Mouse (Mus musculus): Measurements from ENCODE around the gene Rabl6.

Rabl6 gene

DNA sequence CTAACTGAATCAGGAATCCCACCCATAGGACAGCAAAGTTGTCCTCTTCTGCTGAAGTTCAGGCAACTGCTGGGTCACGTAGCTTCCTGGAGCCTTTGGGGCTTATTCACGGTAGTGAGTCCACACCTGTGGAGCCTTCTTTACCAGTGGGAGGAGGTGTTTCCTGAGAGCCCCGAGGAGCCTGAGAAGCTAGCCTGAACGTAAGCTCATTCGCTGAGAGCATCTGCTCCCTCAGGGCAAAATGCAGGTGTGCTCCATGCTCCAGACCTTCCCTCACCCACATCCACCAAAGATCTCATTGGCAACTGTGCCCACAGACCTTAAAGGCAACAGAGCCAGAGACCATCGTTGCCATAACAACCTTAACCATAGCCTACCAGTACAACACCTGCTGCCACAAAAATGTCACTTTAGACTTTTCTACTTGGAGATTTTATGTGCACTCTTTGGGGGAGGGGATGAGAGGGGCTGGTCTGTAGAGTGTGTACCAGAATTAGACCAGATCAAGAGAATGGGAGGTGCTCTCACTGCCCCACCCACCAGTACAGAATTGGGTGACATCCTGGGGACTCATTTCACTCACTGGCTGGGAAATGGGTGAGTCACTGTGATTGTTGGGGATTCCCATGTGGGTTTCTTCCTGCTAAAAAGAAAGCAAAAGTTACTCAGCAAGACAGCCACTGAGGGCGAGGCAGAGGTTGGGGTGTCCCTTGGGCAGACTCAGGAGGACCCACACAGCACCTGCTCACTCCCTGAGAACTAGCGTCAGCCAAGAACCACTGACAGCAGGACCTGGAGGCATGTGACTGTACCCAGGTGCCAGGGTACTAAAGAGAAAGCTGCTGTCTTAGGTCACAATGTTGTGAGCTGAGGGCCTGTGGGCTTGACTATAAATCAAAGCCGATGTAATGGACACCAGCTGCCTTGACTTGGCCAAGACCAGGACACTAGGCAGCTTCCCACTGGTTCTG lies 59.0 kb downstream of the Rabl6 start:
- intact Hi-C loops (cut with DNase I), result loop anchor here (5.0 kb wide), 1 partner anchor 127 kb away; the partner anchor contains the start of gene Fut7

DNA sequence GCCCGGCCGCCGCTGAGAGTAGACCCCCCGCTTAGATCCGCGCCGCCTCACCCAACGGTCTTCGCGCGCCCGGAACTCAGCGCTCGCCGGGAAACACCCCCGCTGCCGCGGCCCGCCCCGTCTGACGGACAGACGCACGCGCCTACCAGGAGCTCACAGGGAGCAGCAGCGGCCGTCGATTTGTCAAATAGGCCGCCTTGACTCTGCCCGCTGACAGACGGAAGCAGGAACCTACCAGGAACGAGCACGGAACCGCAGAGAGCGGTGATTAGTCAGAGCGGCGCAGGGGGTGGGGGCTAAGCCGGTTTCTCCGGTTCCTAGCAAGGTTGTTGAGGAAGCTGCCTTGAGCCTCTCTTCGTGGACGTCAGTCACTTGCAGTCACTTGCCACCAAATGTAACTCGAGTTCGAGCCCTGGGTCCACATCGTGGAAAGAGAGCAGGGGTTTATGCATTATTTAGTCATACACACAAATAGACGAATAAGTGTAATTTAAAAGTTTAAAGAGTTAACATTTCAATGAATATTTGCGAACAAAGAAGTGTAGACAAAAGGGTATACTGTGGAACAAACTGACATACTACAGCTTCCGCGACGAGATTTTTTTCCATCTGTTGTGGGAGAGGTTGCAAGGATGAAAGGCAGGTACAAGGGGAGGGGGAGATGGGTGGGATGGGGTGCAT lies 61.4 kb downstream of the Rabl6 start, which contains the start of gene Traf2:
Gene Traf2 (minus strand): TSS at position 130 of the 681 bp plus-strand sequence.
- intact Hi-C loops (cut with DNase I), result loop anchor here (5.0 kb wide), 1 partner anchor 125 kb away; the partner anchor contains the start of gene Fut7

DNA sequence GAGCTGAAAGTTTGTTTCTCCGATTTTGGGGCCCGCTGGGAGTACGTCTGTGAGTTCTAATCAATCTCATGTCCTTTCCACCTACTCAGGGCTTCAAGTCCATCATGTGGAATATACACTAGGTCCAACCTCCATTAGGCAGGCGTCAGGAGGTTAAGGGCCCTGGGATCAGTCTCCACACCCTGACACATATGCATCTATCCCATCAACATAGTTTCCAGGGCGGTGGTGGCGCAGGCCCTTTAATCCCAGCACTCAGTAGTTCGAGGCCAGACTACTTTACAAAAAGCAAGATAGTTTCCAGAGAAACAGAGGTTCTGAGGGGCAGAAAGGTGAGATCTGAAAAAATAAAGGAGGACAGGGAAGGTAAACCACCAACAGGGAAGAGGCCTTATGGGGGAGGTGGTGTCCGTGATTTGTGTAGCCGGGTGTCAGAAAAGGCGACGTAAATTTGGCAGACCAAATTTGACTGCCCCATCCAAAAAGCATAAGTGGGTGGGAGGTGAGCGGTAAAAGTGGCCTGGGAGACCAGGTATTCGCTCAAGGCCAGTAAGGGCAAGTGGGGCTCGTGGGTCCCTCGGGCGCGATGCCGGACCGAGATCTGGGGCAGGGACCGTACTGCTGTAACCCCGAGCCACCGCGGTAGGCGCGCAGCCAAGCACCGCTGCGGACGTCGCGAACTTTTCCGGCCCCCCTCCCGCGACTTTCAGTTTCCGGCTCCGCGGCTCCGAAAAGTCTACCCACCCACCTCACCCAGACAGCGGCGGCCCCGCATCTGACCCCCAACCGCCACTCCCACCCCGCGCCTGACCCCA lies 62.1 kb downstream of the Rabl6 start:
- intact Hi-C loops (cut with DNase I), result loop anchor here (5.0 kb wide), 1 partner anchor 124 kb away; the partner anchor contains the start of gene Fut7

DNA sequence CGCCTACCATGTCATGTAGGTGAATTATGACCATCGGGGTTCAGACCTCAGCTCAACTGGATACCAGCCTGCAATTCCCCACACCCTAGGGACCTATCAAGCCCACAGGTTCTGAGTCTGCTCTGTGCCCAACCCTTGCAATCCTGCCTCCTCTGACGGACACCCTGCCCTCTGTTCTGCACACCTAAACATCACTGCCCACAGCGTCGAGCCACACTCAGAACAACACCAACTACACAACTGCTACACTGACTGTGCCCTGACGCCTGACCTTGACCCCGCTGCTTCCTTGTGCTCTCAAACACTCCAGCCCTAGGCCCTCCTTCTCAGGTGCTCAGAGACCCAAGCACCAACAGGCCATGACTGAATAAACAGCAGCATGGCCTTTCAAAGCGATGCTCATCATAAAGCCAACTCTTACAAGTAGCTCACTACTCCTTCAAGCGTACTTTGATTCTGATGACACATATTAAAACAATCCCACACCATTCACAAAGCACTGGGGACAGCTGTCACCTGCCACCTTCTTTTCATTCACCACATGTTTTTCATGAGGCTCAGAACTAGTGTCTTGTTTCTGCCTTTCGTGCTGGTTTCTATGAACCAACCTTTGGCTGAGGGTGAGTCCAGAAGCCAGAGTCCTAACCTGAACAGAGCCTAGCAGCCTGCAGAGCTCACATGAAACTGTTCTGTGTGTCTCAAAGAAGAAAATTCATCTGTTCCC lies 66.5 kb downstream of the Rabl6 start:
- intact Hi-C loops (cut with DNase I), result no loop called here

DNA sequence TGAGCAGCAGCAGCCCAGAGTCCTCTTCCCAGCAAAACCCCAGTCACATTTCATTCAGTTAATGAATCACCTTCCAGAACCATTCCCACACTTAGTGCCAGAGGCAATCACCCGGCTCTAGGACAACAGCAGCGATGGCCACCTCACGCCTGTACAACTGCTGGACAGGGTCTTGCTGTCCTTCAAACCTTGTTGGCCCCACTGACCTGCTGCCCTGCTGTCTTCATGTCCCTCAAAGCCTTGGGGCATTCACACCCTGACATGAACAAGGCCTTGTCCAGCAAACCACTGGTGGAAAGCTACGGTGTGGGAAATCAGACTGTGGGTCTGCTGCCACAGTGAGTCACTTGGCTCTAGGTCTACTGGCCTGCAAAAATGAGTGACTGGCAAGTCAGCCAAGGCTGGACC lies 67.8 kb downstream of the Rabl6 start:
- intact Hi-C loops (cut with DNase I), result no loop called here

DNA sequence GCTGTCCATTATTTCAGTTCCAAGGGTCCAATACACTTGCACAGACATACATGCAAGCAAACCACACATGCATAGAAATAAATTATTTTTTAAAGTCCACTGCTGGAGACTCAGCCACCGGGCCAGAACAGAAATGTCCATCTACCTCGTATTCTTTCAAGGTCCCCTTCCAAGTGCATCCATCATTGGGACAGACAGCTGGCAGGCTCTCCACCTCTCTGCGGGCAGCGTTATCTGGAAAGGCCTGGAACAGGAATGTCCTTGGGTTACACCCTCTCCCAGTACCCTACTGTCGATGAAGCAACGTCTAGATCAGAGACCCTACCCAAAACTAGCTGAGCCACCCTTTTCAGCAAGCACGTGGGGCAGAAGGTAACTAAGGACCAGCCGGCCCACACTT lies 71.8 kb downstream of the Rabl6 start:
- intact Hi-C loops (cut with DNase I), result no loop called here

DNA sequence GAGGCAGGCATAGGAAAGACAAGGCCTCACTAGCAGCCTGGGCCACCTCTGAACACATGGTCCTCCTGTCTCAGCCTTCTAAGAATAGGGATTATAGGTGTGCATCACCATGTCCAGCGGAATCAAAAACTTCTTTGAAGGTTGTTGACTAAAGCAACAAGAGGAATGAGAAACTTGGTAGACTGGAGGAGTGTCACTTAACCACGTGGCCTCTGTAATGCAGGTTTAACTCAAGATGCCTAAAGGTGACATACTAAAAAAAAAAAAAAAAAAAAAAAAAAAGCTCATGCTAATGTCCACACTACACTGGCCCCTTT lies 73.5 kb downstream of the Rabl6 start:
- intact Hi-C loops (cut with DNase I), result no loop called here

DNA sequence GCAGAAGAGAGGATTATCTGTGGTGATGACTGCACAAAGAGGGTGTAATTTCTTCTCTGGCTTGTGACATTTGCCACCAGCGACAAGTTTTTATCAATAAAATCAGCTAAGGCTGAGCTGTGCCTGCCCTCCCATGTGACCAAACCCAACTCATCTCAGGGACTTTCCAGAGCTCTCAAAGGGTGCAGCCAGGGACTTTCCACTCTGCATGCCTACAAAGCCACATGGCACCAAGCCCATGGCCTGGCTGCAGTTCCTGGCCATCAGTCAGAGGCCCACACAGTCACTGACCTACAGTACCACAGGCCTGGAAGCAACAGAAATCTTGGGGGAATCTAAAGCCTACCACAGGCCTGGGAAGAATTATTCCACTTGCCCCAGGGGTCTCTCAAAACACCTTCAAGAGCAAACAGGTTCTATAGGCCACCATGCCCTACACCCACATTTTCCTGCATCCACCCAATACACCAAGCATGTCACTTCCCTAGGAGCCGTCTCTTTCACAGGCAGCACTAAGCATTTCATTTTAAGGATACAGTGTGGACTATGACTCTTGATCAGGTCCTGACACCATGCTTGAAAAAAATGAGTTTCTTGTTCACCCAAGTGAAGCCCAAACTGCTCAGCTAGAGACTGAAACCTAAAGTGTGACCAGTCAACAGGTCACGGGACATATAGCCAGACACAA lies 74.0 kb downstream of the Rabl6 start:
- intact Hi-C loops (cut with DNase I), result no loop called here

DNA sequence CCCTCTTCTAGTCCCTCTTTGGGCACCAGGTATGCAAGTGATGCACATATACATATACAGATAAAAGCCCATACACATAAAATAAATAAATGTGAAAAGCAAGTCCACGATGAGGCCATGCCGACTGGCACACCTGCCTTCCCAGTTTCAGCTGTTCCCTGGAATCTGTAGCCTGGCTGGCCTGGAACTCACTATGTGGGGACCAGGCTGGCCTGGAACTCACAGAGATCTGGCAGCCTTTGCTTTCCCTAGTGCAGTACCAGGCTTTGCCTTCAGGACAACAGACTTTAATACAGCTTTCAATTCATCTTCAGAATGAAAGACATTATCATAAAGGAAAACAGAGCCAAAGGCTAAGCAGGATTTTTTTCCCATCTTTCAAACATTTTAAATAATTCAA lies 74.6 kb downstream of the Rabl6 start:
- intact Hi-C loops (cut with DNase I), result no loop called here

Measured in adrenal gland (tissue).